ENCODE assay signal across 25 mouse cellular contexts in the genomic region with DNA sequence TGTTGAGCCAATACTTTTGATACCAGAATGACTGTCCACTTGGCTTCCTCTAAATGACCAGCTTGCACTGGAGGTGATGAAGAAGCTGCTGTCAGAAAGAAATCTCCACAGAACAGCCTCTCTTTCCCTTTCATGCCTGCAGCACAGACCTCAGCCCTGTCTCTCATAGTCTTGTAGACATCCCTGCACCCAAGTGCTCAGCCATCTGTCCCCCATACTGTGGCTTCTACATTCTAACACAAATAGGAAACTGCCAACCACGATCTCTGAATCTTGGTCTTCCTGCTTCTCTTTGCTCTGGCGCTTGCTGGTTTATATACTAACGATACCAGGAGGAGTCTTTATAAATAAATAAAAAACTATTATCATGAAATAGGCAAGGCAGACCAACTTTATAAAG.
DNase-seq lines count a peak whose midpoint lies in the region; ATAC-seq lines count a peak whose summit lies in the region.
"Had no signal": no experiment of that assay in that cellular context is flagged by ENCODE, and none has a peak within 500 bp of the region (broad histone marks: within the 10 kb centered on the region; RNA-seq: fewer than 3 reads in every experiment).

No protein-coding gene starts in this region.

- DNase-seq in cerebellum, adult 11-12 months, result peak; percentile 80
- DNase-seq in layer of hippocampus, adult 18-20 months (ENCODE audit: low spot score in 2 of 2), result peak; percentile 50 to 77
- DNase-seq in layer of hippocampus, adult 9-10 months (ENCODE audit: low spot score), result no peak
- DNase-seq in cerebellum, adult 9-10 months, result peak; percentile 83
- peak; percentile 54 to 63 for DNase-seq in layer of hippocampus, adult 8-10 months (ENCODE audit: low spot score in 2 of 2)
- DNase-seq in hindbrain, embryonic 14.5 days (ENCODE audit: low spot score), result no peak
- DNase-seq in lung, adult 18-20 months, result no peak
- DNase-seq: adrenal gland, postnatal 14 days; gastrocnemius, postnatal 25 days; heart, adult 18-20 months; kidney, adult 11 months; kidney, postnatal 4 days; lung, postnatal 4 days; retina, postnatal 1 day; right cerebral cortex, postnatal 25 days; spleen, adult 18-20 months; thymus, postnatal 14 days had no signal

- H3K27me3 ChIP-seq in hindbrain, embryonic 14.5 days (ENCODE audit: control insufficient read depth, insufficient read depth, low read length), result no peaks in the 10 kb centered on the region
- H3K27me3 ChIP-seq: hindbrain, embryonic 12.5 days; midbrain, embryonic 15.5 days had no signal

- no peaks in the 10 kb centered on the region for H3K36me3 ChIP-seq in hindbrain, embryonic 14.5 days (replicated peaks; ENCODE audit: control insufficient read depth, insufficient read depth)
- H3K36me3 ChIP-seq: embryonic facial prominence, embryonic 10.5 days; hindbrain, embryonic 12.5 days; midbrain, embryonic 15.5 days; neural tube, embryonic 13.5 days had no signal

- 89% methylated on average over 3 of the region's 3 CpGs for WGBS in hindbrain, embryonic 14.5 days

- no peak for ATAC-seq in cerebellum, adult (ENCODE audit: insufficient number of reproducible peaks, low FRiP score, low TSS enrichment)
- no peak for ATAC-seq in hindbrain, embryonic 14.5 days (ENCODE audit: low FRiP score)
- ATAC-seq: midbrain, embryonic 15.5 days had no signal

- no peak overlapping the region for H3K9ac ChIP-seq in hindbrain, embryonic 14.5 days
- H3K9ac ChIP-seq: hindbrain, embryonic 12.5 days; liver, embryonic 14.5 days; midbrain, embryonic 15.5 days; neural tube, embryonic 13.5 days had no signal

- H3K4me2 ChIP-seq in hindbrain, embryonic 14.5 days (replicated peaks), result no peak overlapping the region
- H3K4me2 ChIP-seq: hindbrain, embryonic 12.5 days; midbrain, embryonic 15.5 days; neural tube, embryonic 13.5 days had no signal

- no peaks in the 10 kb centered on the region for H3K9me3 ChIP-seq in hindbrain, embryonic 14.5 days (ENCODE audit: control insufficient read depth, low read length)
- H3K9me3 ChIP-seq: embryonic facial prominence, embryonic 10.5 days; hindbrain, embryonic 12.5 days; midbrain, embryonic 15.5 days; neural tube, embryonic 13.5 days had no signal

- H3K4me3 ChIP-seq in hindbrain, embryonic 14.5 days (replicated peaks; ENCODE audit: low read length), result no peak overlapping the region
- H3K4me3 ChIP-seq: embryonic facial prominence, embryonic 10.5 days; hindbrain, embryonic 12.5 days; left cerebral cortex, adult 2 months; midbrain, embryonic 15.5 days; myocyte; neural tube, embryonic 13.5 days had no signal

- H3K27ac ChIP-seq in hindbrain, embryonic 14.5 days, result no peak overlapping the region
- H3K27ac ChIP-seq: embryonic facial prominence, embryonic 10.5 days; hindbrain, embryonic 12.5 days; liver, embryonic 14.5 days; midbrain, embryonic 15.5 days; neural tube, embryonic 13.5 days had no signal

- H3K4me1 ChIP-seq in hindbrain, embryonic 14.5 days (replicated peaks; ENCODE audit: control insufficient read depth, insufficient read depth, low read length), result no peaks in the 10 kb centered on the region
- H3K4me1 ChIP-seq: midbrain, embryonic 15.5 days had no signal

Comparison
In these comparisons a context has a peak if more than half of its experiments do, and no peak if none do; other contexts are left out.
1. DNase-seq: peak in cerebellum, adult 11-12 months (single experiment), layer of hippocampus, adult 18-20 months (2 of 2), cerebellum, adult 9-10 months (single experiment) and layer of hippocampus, adult 8-10 months (2 of 2); none in layer of hippocampus, adult 9-10 months (single experiment), hindbrain, embryonic 14.5 days (single experiment) and lung, adult 18-20 months (0 of 2).